Mouse (Mus musculus) kidney, adult 2 months (tissue): ENCODE data around the gene Gm29427.

Experiments used
- CTCF ChIP-seq: fragments of 200-500 bp; conservative IDR thresholded peaks from 2 replicates; pipeline ENCODE4 v1.5.1; 2011; ENCODE audit warnings: low read depth, mild to moderate bottlenecking, control low read depth, low read length, moderate library complexity, mixed read lengths; ENCODE audit not compliant: insufficient read depth, insufficient read length
- POLR2A ChIP-seq: fragments of 200-500 bp; IDR thresholded peaks from one replicate; pipeline ENCODE4 v1.6.1; 2011; ENCODE audit warnings: low read depth, low read length, control low read depth

DNA sequence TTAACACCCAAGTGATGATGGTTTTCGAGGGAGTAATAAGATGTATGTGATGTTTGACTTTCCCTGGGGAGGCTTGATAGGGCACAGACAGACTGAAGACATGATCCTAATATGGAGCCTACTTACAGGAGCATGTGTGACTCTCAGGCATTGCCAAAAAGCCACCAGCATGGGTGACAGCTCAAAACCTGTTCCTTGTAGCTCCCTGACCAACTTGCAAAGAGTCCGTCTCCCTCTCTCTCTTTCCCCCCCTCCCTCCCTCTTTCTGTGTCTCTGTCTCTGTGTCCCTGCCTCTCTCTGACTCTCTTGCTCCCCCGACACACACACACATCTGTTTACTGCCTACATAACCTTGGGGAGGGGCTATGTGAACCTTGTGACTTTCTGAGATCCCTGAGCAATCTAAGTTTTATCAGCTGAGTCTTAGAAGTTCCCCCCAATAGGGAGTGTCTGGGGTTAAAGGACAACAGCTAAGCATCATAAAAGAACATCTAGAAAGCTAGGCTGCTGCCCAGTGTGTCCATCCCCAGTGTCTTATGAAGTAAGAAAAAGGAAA is 23.0 kb upstream of the Gm29427 start:
- TF ChIP-seq CTCF (no peak), POLR2A (no peak)
